Mouse (Mus musculus) forebrain, embryonic 11.5 days (tissue): ENCODE results near the gene Atm. TPM values are rescaled to one million over a fixed set of nuclear protein-coding genes. Genes with fewer than 3 reads are reported as not detected.

Experiments
- ATAC-seq: fragments of 200-750 bp; cut with Nextera tagmentation; replicated peaks from 2 replicates; pipeline ENCODE4 v1.8.0; 2017; ENCODE audit warnings: moderate TSS enrichment; ENCODE audit not compliant: low FRiP score
- DNase-seq: peaks from one replicate; pipeline ENCODE4 v3.0.0-alpha.2; 2017; ENCODE audit warnings: low spot score
- H3K27ac ChIP-seq: fragments of 300-500 bp; sonication (generic); 2 replicates; pipeline ENCODE4 v1.5.1; 2014; ENCODE audit warnings: low read depth, low read length
- H3K27me3 ChIP-seq: fragments of 300-500 bp; sonication (generic); 2 replicates; pipeline ENCODE4 v1.6.1; 2014; ENCODE audit warnings: mild to moderate bottlenecking, low read length, mixed read lengths; ENCODE audit not compliant: control insufficient read depth, insufficient read depth
- H3K36me3 ChIP-seq: fragments of 300-500 bp; sonication (generic); 2 replicates; pipeline ENCODE4 v1.6.1; 2014; ENCODE audit warnings: mild to moderate bottlenecking, low read length, moderate library complexity, mixed read lengths; ENCODE audit not compliant: control insufficient read depth, insufficient read depth
- H3K4me1 ChIP-seq: fragments of 300-500 bp; sonication (generic); replicated peaks from 2 replicates; pipeline ENCODE4 v1.6.1; 2014; ENCODE audit warnings: low read length, mixed read lengths; ENCODE audit not compliant: control insufficient read depth, insufficient read depth
- H3K4me2 ChIP-seq: fragments of 300-500 bp; sonication (generic); 2 replicates; pipeline ENCODE4 v1.6.1; 2014; ENCODE audit warnings: low read depth, mild to moderate bottlenecking, low read length, moderate library complexity, mixed read lengths; ENCODE audit not compliant: severe bottlenecking
- H3K4me3 ChIP-seq: fragments of 300-500 bp; sonication (generic); 2 replicates; pipeline ENCODE4 v1.5.1; 2014; ENCODE audit warnings: low read depth, low read length
- H3K9ac ChIP-seq: fragments of 300-500 bp; sonication (generic); 2 replicates; pipeline ENCODE4 v1.6.1; 2014; ENCODE audit warnings: low read length
- H3K9me3 ChIP-seq: fragments of 300-500 bp; sonication (generic); 2 replicates; pipeline ENCODE4 v1.6.1; 2016; ENCODE audit warnings: low read length, mixed read lengths; ENCODE audit not compliant: control insufficient read depth
- WGBS: fragments of 180-500 bp; shearing (Covaris S2); extraction: QIAGEN DNeasy Blood & Tissue Kit; methylation state at CpG from one replicate; pipeline ENCODE4 v1.1.7; 2014; 5-methylcytosine and 5-hydroxymethylcytosine counted together
- polyA plus RNA-seq: library from polyadenylated mRNA; unstranded; fragments of >200 nt; fragmentation: Nextera tagmentation; extraction: Ambion mirVana; gene quantifications from 2 replicates; pipeline ENCODE4 v1.2.1, GENCODE M21; 2014

Atm gene
- polyA plus RNA-seq, 1 experiment from 2014 or later, result 21.5 TPM

- H3K9me3 ChIP-seq, result no peaks in the 10 kb centered on the region
- no peaks in the 10 kb centered on the region for H3K27me3 ChIP-seq
- no peak overlapping the region for H3K9ac ChIP-seq
- H3K36me3 ChIP-seq, result no peaks in the 10 kb centered on the region
- H3K27ac ChIP-seq, result no peak overlapping the region
- DNase-seq (no peak), ATAC-seq (no peak)
- H3K4me3 ChIP-seq, result no peak overlapping the region
- no peaks in the 10 kb centered on the region for H3K4me1 ChIP-seq
- WGBS, result 81% methylated on average over 3 of the region's 3 CpGs
- H3K4me2 ChIP-seq, result no peak overlapping the region
Measured at GRCm38 (mm10) chr9:53427638-53428037, 108.9 kb downstream of the Atm start.

DNA sequence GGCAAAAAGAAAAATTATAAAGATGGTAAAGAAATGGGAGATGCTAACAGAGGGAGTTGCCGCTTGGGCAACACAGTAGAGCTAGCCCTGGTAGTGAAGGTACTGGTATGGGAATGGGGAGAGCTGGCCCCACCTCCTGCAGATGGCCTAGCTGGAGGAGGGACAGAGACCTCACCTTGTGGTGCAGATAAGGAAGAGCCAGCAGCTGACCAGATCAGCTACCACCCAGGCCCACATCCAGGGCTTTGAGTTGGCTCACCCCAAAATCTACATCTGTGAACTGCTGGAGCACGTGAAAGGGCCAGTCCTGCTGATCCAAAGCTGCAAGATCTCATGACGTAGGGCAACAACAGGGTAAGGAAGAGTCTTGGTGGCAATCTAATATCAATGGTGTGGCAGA lies 109.8 kb downstream of the Atm start:
- Histone ChIP-seq H3K27ac (no peak overlapping the region), H3K4me1 (no peaks in the 10 kb centered on the region), H3K36me3 (no peaks in the 10 kb centered on the region), H3K4me2 (no peak overlapping the region), H3K4me3 (no peak overlapping the region), H3K9ac (no peak overlapping the region), H3K9me3 (no peaks in the 10 kb centered on the region), H3K27me3 (no peaks in the 10 kb centered on the region)
- WGBS, result 98% methylated on average over 3 of the region's 3 CpGs
- DNase-seq (no peak), ATAC-seq (no peak)

DNA sequence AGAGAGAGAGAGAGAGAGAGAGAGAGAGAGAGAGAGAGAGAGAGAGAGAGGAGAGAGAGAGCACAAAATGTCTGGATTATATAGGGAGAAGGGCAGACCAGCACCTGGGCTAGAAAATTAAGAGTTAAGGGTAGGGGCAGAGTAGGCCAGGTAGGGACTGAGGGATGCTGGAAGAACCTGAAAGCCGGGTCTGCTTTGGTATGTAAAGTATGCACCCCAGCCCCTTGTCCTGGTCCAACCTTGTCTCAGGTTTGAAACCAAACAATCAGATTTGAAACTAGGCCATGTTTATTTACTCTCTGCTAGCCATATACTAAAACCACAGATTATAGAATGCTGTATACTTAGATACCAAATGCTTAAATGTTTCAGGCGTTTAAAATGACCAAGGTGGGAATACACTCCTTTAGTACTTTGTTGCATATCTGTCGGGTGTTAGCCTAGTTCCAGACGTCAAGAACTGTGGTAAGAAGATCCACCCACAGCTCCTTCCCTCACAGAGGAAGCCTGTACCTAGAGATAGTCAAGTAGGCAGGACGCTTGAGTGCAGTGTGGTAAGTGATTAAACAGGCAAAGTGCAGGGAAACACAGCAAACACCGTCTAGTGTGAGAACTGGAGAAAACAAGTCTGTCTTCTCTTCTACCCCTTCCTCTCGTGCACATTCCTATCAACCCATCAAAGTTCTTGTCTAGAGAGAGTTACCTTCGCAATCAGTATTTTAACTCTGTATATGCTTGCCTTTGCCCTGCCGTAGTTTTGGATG lies 114.2 kb downstream of the Atm start:
- DNase-seq (no peak), ATAC-seq (no peak)
- Histone ChIP-seq H3K9me3 (no peaks in the 10 kb centered on the region), H3K27ac (no peak overlapping the region), H3K9ac (no peak overlapping the region), H3K36me3 (no peaks in the 10 kb centered on the region), H3K4me1 (no peaks in the 10 kb centered on the region), H3K4me2 (no peak overlapping the region), H3K4me3 (no peak overlapping the region), H3K27me3 (no peaks in the 10 kb centered on the region)
- WGBS, result 82% methylated on average over 9 of the region's 9 CpGs

DNA sequence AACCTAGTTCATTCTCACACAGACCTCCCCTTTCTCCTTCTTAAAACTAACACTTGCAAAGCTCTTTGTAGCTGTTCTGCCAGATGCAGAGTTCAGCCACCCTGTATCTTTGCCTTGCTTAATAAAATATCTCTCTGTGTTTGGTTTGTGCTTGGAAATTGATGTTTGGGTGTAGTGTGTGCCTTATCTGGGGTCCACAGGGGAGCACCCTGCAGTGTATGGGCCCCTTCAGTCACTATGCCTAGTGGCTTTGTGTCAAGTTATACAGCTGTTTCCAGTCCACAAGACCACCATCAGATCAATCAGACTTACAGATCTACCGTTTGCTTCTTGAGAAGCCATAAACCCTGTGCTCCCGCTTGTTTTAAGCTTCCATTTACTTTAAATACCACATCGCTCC lies 127.1 kb downstream of the Atm start:
- no peaks in the 10 kb centered on the region for H3K4me1 ChIP-seq
- H3K9me3 ChIP-seq, result no peaks in the 10 kb centered on the region
- H3K27me3 ChIP-seq, result no peaks in the 10 kb centered on the region
- H3K27ac ChIP-seq, result no peak overlapping the region
- WGBS, result 89% methylated on average over 3 of the region's 3 CpGs
- DNase-seq (no peak), ATAC-seq (no peak)
- no peak overlapping the region for H3K4me3 ChIP-seq
- H3K4me2 ChIP-seq, result no peak overlapping the region
- H3K36me3 ChIP-seq, result no peaks in the 10 kb centered on the region
- no peak overlapping the region for H3K9ac ChIP-seq

GRCm38 (mm10) chr9:53408953-53409361 lies 127.6 kb downstream of the Atm start:
- DNase-seq (no peak), ATAC-seq (no peak)
- no peak overlapping the region for H3K4me2 ChIP-seq
- H3K4me3 ChIP-seq, result no peak overlapping the region
- H3K4me1 ChIP-seq, result no peaks in the 10 kb centered on the region
- H3K9ac ChIP-seq, result no peak overlapping the region
- no peaks in the 10 kb centered on the region for H3K27me3 ChIP-seq
- no peaks in the 10 kb centered on the region for H3K9me3 ChIP-seq
- H3K36me3 ChIP-seq, result no peaks in the 10 kb centered on the region
- 90% methylated on average over 2 of the region's 2 CpGs for WGBS
- H3K27ac ChIP-seq, result no peak overlapping the region

- DNase-seq (no peak), ATAC-seq (no peak)
- no peak overlapping the region for H3K4me3 ChIP-seq
- no peak overlapping the region for H3K4me2 ChIP-seq
- H3K9ac ChIP-seq, result no peak overlapping the region
- WGBS, result 86% methylated on average over 4 of the region's 4 CpGs
- H3K9me3 ChIP-seq, result no peaks in the 10 kb centered on the region
- no peaks in the 10 kb centered on the region for H3K36me3 ChIP-seq
- no peaks in the 10 kb centered on the region for H3K4me1 ChIP-seq
- H3K27me3 ChIP-seq, result no peaks in the 10 kb centered on the region
- no peak overlapping the region for H3K27ac ChIP-seq
Measured at GRCm38 (mm10) chr9:53408548-53408947, 128.0 kb downstream of the Atm start.

- Histone ChIP-seq H3K27me3 (no peaks in the 10 kb centered on the region), H3K9ac (peak overlapping the region; percentile 30), H3K4me3 (peak overlapping the region; percentile 12), H3K27ac (no peak overlapping the region), H3K36me3 (no peaks in the 10 kb centered on the region), H3K4me2 (peak overlapping the region; percentile 38), H3K9me3 (no peaks in the 10 kb centered on the region), H3K4me1 (no peaks in the 10 kb centered on the region)
- peak; percentile 89 for ATAC-seq
- DNase-seq, result peak; percentile 82
- WGBS, result 30% methylated on average over 21 of the region's 21 CpGs
Measured at GRCm38 (mm10) chr9:53404753-53405722, 131.5 kb downstream of the Atm start.

DNA sequence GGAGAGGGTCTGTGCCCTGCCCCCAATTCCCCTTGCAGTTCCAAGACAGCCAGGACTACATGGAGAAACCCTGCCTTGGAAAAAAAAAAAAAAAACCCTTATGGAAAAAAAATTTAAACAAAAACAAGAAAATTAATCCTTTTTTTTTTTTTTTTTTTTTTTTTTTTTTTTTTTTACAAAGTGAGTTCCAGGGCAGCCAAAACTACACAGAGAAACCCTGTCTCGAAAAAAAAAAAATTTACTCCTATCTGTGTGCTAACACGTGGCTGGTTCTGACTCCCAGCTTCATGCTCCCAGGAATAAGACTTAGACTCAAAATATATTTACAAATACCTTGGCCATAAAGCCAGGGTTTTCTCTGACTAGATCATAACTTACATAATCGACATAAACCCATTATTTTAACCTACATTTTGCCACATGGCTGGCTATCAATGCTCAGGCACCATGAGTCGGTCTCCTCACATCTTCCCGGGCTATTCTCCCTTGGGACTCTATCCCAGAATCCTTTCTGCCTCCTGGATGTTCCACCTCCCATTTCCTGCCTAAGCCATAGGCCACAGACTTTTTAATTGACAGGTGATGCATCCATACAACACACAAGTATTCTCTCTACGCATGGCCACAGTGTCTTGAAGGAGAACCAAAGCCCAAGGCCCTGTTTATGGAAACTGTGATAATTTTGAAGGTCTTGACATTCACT lies 132.3 kb downstream of the Atm start:
- Histone ChIP-seq H3K27ac (no peak overlapping the region), H3K27me3 (no peaks in the 10 kb centered on the region), H3K4me2 (no peak overlapping the region), H3K36me3 (no peaks in the 10 kb centered on the region), H3K9me3 (no peaks in the 10 kb centered on the region), H3K4me3 (no peak overlapping the region), H3K4me1 (no peaks in the 10 kb centered on the region), H3K9ac (no peak overlapping the region)
- no peak for DNase-seq
- WGBS, result 87% methylated on average over 6 of the region's 6 CpGs
- no peak for ATAC-seq
